9 mouse cellular contexts compared by ENCODE assay signal in the genomic region with DNA sequence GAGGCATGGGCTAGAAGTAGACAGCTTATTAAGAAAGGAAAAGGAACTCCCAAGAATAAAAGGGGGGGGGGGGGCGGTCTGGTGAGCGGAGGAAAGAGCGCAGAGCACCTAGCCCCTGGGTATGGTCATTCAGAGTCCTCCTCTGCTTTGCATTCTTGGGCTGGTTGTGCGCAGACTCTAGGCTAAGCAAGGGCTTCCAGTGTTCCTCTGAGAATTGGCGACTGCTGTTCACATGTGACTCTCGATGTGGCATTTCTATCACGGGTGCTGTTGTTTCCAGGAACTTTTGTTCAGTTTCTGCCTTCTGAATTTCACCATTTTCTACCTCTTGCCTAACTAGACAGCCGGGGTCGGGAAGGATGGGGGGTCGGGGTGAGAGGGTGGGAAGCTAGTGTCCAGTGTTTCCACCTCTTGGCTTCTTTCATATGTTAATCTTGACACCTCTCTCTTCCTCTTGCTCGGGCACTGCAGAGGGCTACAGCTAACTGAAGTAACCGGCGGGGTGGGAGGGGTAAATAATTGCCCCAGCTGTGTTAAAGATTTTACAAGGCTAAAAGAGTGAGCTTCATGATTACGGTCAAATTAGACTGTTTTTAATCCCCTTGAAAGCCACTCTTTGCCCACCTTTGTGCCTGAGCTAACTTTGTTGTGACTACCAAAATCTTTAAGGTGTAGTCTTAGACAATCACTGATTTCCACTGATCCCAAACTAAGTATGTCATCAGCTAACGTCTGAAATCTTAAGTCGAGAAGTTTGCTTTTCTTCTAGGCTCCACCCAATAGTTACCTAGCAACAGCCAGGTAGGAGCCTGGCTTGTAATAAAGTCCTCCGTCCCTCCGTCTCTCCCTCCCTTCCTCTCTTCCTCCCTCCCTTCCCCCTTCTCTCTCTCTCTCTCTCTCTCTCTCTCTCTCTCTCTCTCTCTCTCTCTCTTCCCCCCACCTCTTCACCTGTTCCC.
DNase-seq lines count a peak whose midpoint lies in the region; ATAC-seq lines count a peak whose summit lies in the region.
"Had no signal": no experiment of that assay in that cellular context is flagged by ENCODE, and none has a peak within 500 bp of the region (broad histone marks: within the 10 kb centered on the region; RNA-seq: fewer than 3 reads in every experiment).

No protein-coding gene starts in this region.

- H3K36me3 ChIP-seq in heart, embryonic 14.5 days (ENCODE audit: control insufficient read depth, insufficient read depth, low read length) = no peaks in the 10 kb centered on the region
- no peaks in the 10 kb centered on the region for H3K36me3 ChIP-seq in embryonic facial prominence, embryonic 10.5 days (replicated peaks)
- H3K36me3 ChIP-seq in hindbrain, embryonic 16.5 days (ENCODE audit: control insufficient read depth, insufficient read depth, low read length) = no peaks in the 10 kb centered on the region

- H3K4me1 ChIP-seq in heart, embryonic 14.5 days (ENCODE audit: control insufficient read depth in 2 of 2, insufficient read depth in 2 of 2, low read length in 2 of 2) = 0 out of 4 replicates have a peak, but pooled peaks cover 0 to 3% of the 10 kb centered on the region in 2 experiments
- peaks cover 19% of the 10 kb centered on the region for H3K4me1 ChIP-seq in embryonic facial prominence, embryonic 10.5 days
- peaks cover 14% of the 10 kb centered on the region for H3K4me1 ChIP-seq in hindbrain, embryonic 16.5 days (ENCODE audit: control insufficient read depth, insufficient read depth, low read depth, low read length)

- H3K9ac ChIP-seq in heart, embryonic 14.5 days (ENCODE audit: low read length) = 0 out of 2 replicates have a peak overlapping the region, but pooled peaks have one; percentile 5
- H3K9ac ChIP-seq in hindbrain, embryonic 16.5 days (ENCODE audit: low read depth, low read length) = no peak overlapping the region; the same call in 1 of the 2 replicates

- H3K9me3 ChIP-seq in heart, embryonic 14.5 days (ENCODE audit: control insufficient read depth, low read length) = no peaks in the 10 kb centered on the region
- H3K9me3 ChIP-seq in embryonic facial prominence, embryonic 10.5 days = no peaks in the 10 kb centered on the region
- H3K9me3 ChIP-seq in hindbrain, embryonic 16.5 days (ENCODE audit: control insufficient read depth, low read length) = no peaks in the 10 kb centered on the region

- H3K4me3 ChIP-seq in heart, embryonic 14.5 days (ENCODE audit: control insufficient read depth in 1 of 2, insufficient read depth in 1 of 2, low read depth in 1 of 2, low read length in 2 of 2) = 0 out of 4 replicates have a peak overlapping the region, but pooled peaks of 1 of the 2 experiments have one; percentile 8
- peak overlapping the region; percentile 45 for H3K4me3 ChIP-seq in embryonic facial prominence, embryonic 10.5 days
- peak overlapping the region; percentile 26 for H3K4me3 ChIP-seq in hindbrain, embryonic 16.5 days (ENCODE audit: low read length)

- H3K27ac ChIP-seq in heart, embryonic 14.5 days (replicated peaks in 1 of 2; ENCODE audit: control insufficient read depth in 1 of 2, insufficient read depth in 1 of 2, low read depth in 2 of 2, low read length in 2 of 2) = no peak overlapping the region
- H3K27ac ChIP-seq in embryonic facial prominence, embryonic 10.5 days (replicated peaks) = no peak overlapping the region
- no peak overlapping the region for H3K27ac ChIP-seq in hindbrain, embryonic 16.5 days (ENCODE audit: low read depth, low read length)

- no peak for DNase-seq in heart, postnatal 4 days
- peak; percentile 28 for DNase-seq in embryonic facial prominence, embryonic 10.5 days (ENCODE audit: low spot score)
- peak; percentile 23 for DNase-seq in neural tube, embryonic 10.5 days (ENCODE audit: extremely low spot score, low spot score)
- DNase-seq in left cerebral cortex, postnatal 14 days (ENCODE audit: low spot score in 2 of 2) = no peak
- DNase-seq in right cerebral cortex, postnatal 4 days = no peak
- DNase-seq in left cerebral cortex, postnatal 4 days = no peak
- DNase-seq: thymus, adult 2 months had no signal

- no peak for ATAC-seq in heart, embryonic 14.5 days (ENCODE audit: insufficient number of reproducible peaks, insufficient read depth, low FRiP score, low read depth)
- ATAC-seq in hindbrain, embryonic 16.5 days = peak; percentile 79

- no peaks in the 10 kb centered on the region for H3K27me3 ChIP-seq in heart, embryonic 14.5 days (ENCODE audit: control insufficient read depth, insufficient read depth, low read length)
- H3K27me3 ChIP-seq in embryonic facial prominence, embryonic 10.5 days (replicated peaks; ENCODE audit: low read depth, poor library complexity, severe bottlenecking) = peaks cover 50% of the 10 kb centered on the region
- H3K27me3 ChIP-seq in hindbrain, embryonic 16.5 days (replicated peaks; ENCODE audit: control insufficient read depth, insufficient read depth, low read length) = no peaks in the 10 kb centered on the region

- intact Hi-C loops in left cerebral cortex, postnatal 14 days (cut with DNase I) = no loop called here
- intact Hi-C loops in left cerebral cortex, postnatal 4 days (cut with DNase I) = no loop called here

- 10% methylated on average over 17 of the region's 18 CpGs for WGBS in heart, embryonic 14.5 days
- WGBS in embryonic facial prominence, embryonic 10.5 days = 7% methylated on average over 17 of the region's 18 CpGs
- 6% methylated on average over 17 of the region's 18 CpGs for WGBS in hindbrain, embryonic 16.5 days

- H3K4me2 ChIP-seq in heart, embryonic 14.5 days (ENCODE audit: low read length) = peak overlapping the region; percentile 56
- H3K4me2 ChIP-seq in hindbrain, embryonic 16.5 days (ENCODE audit: low read length) = peak overlapping the region; percentile 55

Comparison
In these comparisons a context has a peak if more than half of its experiments do, and no peak if none do; other contexts are left out.
1. DNase-seq: peak in embryonic facial prominence, embryonic 10.5 days (single experiment) and neural tube, embryonic 10.5 days (single experiment); none in heart, postnatal 4 days (single experiment), left cerebral cortex, postnatal 14 days (0 of 2), right cerebral cortex, postnatal 4 days (single experiment) and left cerebral cortex, postnatal 4 days (single experiment).